Mouse (Mus musculus): ENCODE measurements around the gene Bbs9. TPM values are rescaled to one million over a fixed set of nuclear protein-coding genes. Genes with fewer than 3 reads are reported as not detected.
A peak's percentile ranks its signal among the peaks of the same experiment; 100 is the strongest.

Bbs9 gene
- polyA plus RNA-seq, 1 experiment from 2014 or later: 15.9 TPM

GRCm38 (mm10) chr9:22503581-22503980, 28.1 kb downstream of the Bbs9 start:
- Histone ChIP-seq H3K9ac (no peak overlapping the region), H3K27me3 (no peaks in the 10 kb centered on the region), H3K9me3 (no peaks in the 10 kb centered on the region), H3K4me3 (no peak overlapping the region), H3K36me3 (peaks cover 14% of the 10 kb centered on the region), H3K27ac (no peak overlapping the region), H3K4me1 (peaks cover 14% of the 10 kb centered on the region), H3K4me2 (replicated peaks) (no peak overlapping the region)
- 71% methylated on average over 5 of the region's 5 CpGs for WGBS
- no peak for ATAC-seq (ENCODE audit: low FRiP score, low read depth)

- 52% methylated on average over 2 of the region's 2 CpGs for WGBS
- H3K4me2 ChIP-seq (replicated peaks): no peak overlapping the region
Measured at GRCm38 (mm10) chr9:22505574-22505973, 30.1 kb downstream of the Bbs9 start.

GRCm38 (mm10) chr9:22515076-22515475, 39.6 kb downstream of the Bbs9 start:
- no peak overlapping the region for H3K4me2 ChIP-seq (replicated peaks)
- H3K27ac ChIP-seq: no peak overlapping the region
- H3K9me3 ChIP-seq: no peaks in the 10 kb centered on the region
- 84% methylated on average over 4 of the region's 4 CpGs for WGBS
- no peaks in the 10 kb centered on the region for H3K4me1 ChIP-seq
- peaks cover 5% of the 10 kb centered on the region; the same call in 1 of the 2 replicates for H3K36me3 ChIP-seq
- ATAC-seq (ENCODE audit: low FRiP score, low read depth): no peak
- no peak overlapping the region for H3K4me3 ChIP-seq
- no peak overlapping the region for H3K9ac ChIP-seq
- no peaks in the 10 kb centered on the region for H3K27me3 ChIP-seq

More at GRCm38 (mm10) chr9:22505574-22505973, 30.1 kb downstream of the Bbs9 start:
- peaks cover 14% of the 10 kb centered on the region for H3K4me1 ChIP-seq
- no peaks in the 10 kb centered on the region for H3K9me3 ChIP-seq
- H3K4me3 ChIP-seq: no peak overlapping the region
- H3K9ac ChIP-seq: no peak overlapping the region
- no peaks in the 10 kb centered on the region for H3K27me3 ChIP-seq
- peaks cover 1% of the 10 kb centered on the region; the same call in 1 of the 2 replicates for H3K36me3 ChIP-seq
- no peak for ATAC-seq (ENCODE audit: low FRiP score, low read depth)
- H3K27ac ChIP-seq: no peak overlapping the region

GRCm38 (mm10) chr9:22518394-22519041, 43.0 kb downstream of the Bbs9 start:
- Histone ChIP-seq H3K27me3 (no peaks in the 10 kb centered on the region), H3K4me2 (replicated peaks) (no peak overlapping the region), H3K36me3 (peaks cover 13% of the 10 kb centered on the region; the same call in 1 of the 2 replicates), H3K27ac (no peak overlapping the region), H3K9ac (no peak overlapping the region), H3K4me3 (no peak overlapping the region), H3K9me3 (0 out of 2 replicates have a peak, but pooled peaks cover 10% of the 10 kb centered on the region), H3K4me1 (no peaks in the 10 kb centered on the region)
- ATAC-seq (ENCODE audit: low FRiP score, low read depth): peak; percentile 76; the same call in 1 of the 2 replicates
- 93% methylated on average over 3 of the region's 3 CpGs for WGBS

- 83% methylated on average over 1 of the region's 1 CpGs for WGBS
- Histone ChIP-seq H3K4me3 (no peak overlapping the region), H3K9me3 (0 out of 2 replicates have a peak, but pooled peaks cover 10% of the 10 kb centered on the region), H3K36me3 (0 out of 2 replicates have a peak, but pooled peaks cover 7% of the 10 kb centered on the region), H3K9ac (no peak overlapping the region), H3K4me2 (replicated peaks) (no peak overlapping the region), H3K27me3 (no peaks in the 10 kb centered on the region), H3K4me1 (no peaks in the 10 kb centered on the region), H3K27ac (no peak overlapping the region)
- ATAC-seq (ENCODE audit: low FRiP score, low read depth): no peak
Measured at GRCm38 (mm10) chr9:22523460-22523859, 47.9 kb downstream of the Bbs9 start.

GRCm38 (mm10) chr9:22530734-22531489, 55.4 kb downstream of the Bbs9 start:
- H3K4me2 ChIP-seq (replicated peaks): no peak overlapping the region
- no peak overlapping the region for H3K27ac ChIP-seq
- no peak overlapping the region for H3K9ac ChIP-seq
- H3K27me3 ChIP-seq: no peaks in the 10 kb centered on the region
- WGBS: 83% methylated on average over 3 of the region's 3 CpGs
- H3K9me3 ChIP-seq: no peaks in the 10 kb centered on the region
- H3K4me1 ChIP-seq: peaks cover 10% of the 10 kb centered on the region
- H3K4me3 ChIP-seq: no peak overlapping the region
- no peak for ATAC-seq (ENCODE audit: low FRiP score, low read depth)
- H3K36me3 ChIP-seq: no peaks in the 10 kb centered on the region

GRCm38 (mm10) chr9:22532112-22532511, 56.6 kb downstream of the Bbs9 start:
- H3K4me3 ChIP-seq: no peak overlapping the region

GRCm38 (mm10) chr9:22532810-22533447, 57.4 kb downstream of the Bbs9 start:
- no peak overlapping the region for H3K4me3 ChIP-seq
- ATAC-seq (ENCODE audit: low FRiP score, low read depth): peak; percentile 73; the same call in 1 of the 2 replicates
- no peaks in the 10 kb centered on the region for H3K36me3 ChIP-seq
- H3K4me1 ChIP-seq: peaks cover 15% of the 10 kb centered on the region
- H3K27ac ChIP-seq: no peak overlapping the region
- 51% methylated on average over 9 of the region's 9 CpGs for WGBS
- no peak overlapping the region for H3K4me2 ChIP-seq (replicated peaks)
- no peaks in the 10 kb centered on the region for H3K9me3 ChIP-seq
- H3K9ac ChIP-seq: no peak overlapping the region
- H3K27me3 ChIP-seq: no peaks in the 10 kb centered on the region

More at GRCm38 (mm10) chr9:22532112-22532511, 56.6 kb downstream of the Bbs9 start:
- Histone ChIP-seq H3K4me1 (peaks cover 10% of the 10 kb centered on the region), H3K9me3 (no peaks in the 10 kb centered on the region), H3K27me3 (no peaks in the 10 kb centered on the region), H3K9ac (no peak overlapping the region), H3K4me2 (replicated peaks) (no peak overlapping the region), H3K36me3 (no peaks in the 10 kb centered on the region), H3K27ac (no peak overlapping the region)
- no peak for ATAC-seq (ENCODE audit: low FRiP score, low read depth)
- WGBS: 70% methylated on average over 5 of the region's 5 CpGs

- no peak overlapping the region for H3K27ac ChIP-seq
- H3K36me3 ChIP-seq: no peaks in the 10 kb centered on the region
- WGBS: 81% methylated on average over 11 of the region's 11 CpGs
- H3K4me3 ChIP-seq: no peak overlapping the region
- H3K9me3 ChIP-seq: no peaks in the 10 kb centered on the region
- H3K4me1 ChIP-seq: peaks cover 20% of the 10 kb centered on the region
- no peak overlapping the region for H3K9ac ChIP-seq
- no peak for ATAC-seq (ENCODE audit: low FRiP score, low read depth)
- no peaks in the 10 kb centered on the region for H3K27me3 ChIP-seq
- no peak overlapping the region for H3K4me2 ChIP-seq (replicated peaks)
Measured at GRCm38 (mm10) chr9:22537767-22538373, 62.4 kb downstream of the Bbs9 start.

- Histone ChIP-seq H3K9ac (no peak overlapping the region), H3K9me3 (no peaks in the 10 kb centered on the region), H3K36me3 (no peaks in the 10 kb centered on the region), H3K27ac (no peak overlapping the region), H3K4me3 (no peak overlapping the region), H3K27me3 (no peaks in the 10 kb centered on the region), H3K4me2 (replicated peaks) (no peak overlapping the region), H3K4me1 (peaks cover 20% of the 10 kb centered on the region)
- ATAC-seq (ENCODE audit: low FRiP score, low read depth): no peak
- 51% methylated on average over 4 of the region's 4 CpGs for WGBS
Measured at GRCm38 (mm10) chr9:22539546-22539945, 64.0 kb downstream of the Bbs9 start.

GRCm38 (mm10) chr9:22541130-22541529, 65.6 kb downstream of the Bbs9 start:
- Histone ChIP-seq H3K27me3 (0 out of 2 replicates have a peak, but pooled peaks cover 5% of the 10 kb centered on the region), H3K4me3 (no peak overlapping the region), H3K4me1 (peaks cover 20% of the 10 kb centered on the region), H3K9me3 (no peaks in the 10 kb centered on the region), H3K27ac (no peak overlapping the region), H3K36me3 (no peaks in the 10 kb centered on the region), H3K9ac (no peak overlapping the region), H3K4me2 (replicated peaks) (no peak overlapping the region)
- 71% methylated on average over 10 of the region's 10 CpGs for WGBS
- ATAC-seq (ENCODE audit: low FRiP score, low read depth): no peak

GRCm38 (mm10) chr9:22543467-22543866, 68.0 kb downstream of the Bbs9 start:
- H3K4me2 ChIP-seq (replicated peaks): no peak overlapping the region
- H3K27ac ChIP-seq: no peak overlapping the region
- H3K9me3 ChIP-seq: no peaks in the 10 kb centered on the region
- WGBS: 79% methylated on average over 5 of the region's 5 CpGs
- ATAC-seq (ENCODE audit: low FRiP score, low read depth): no peak
- H3K27me3 ChIP-seq: 0 out of 2 replicates have a peak, but pooled peaks cover 8% of the 10 kb centered on the region
- H3K4me1 ChIP-seq: peaks cover 15% of the 10 kb centered on the region
- no peak overlapping the region for H3K9ac ChIP-seq
- no peak overlapping the region for H3K4me3 ChIP-seq
- H3K36me3 ChIP-seq: no peaks in the 10 kb centered on the region

Data from limb, embryonic 13.5 days (tissue).